Mouse (Mus musculus): ENCODE measurements around the gene Eif2b2.

- TF ChIP-seq CTCF (IDR thresholded peaks at IDR 0.05; ENCODE audit: extremely low read depth, insufficient read length, insufficient replicate concordance, low read depth, low read length) = no peak
- TF ChIP-seq POLR2A (IDR thresholded peaks at IDR 0.05; ENCODE audit: low read depth, low read length) = no peak
Observed at GRCm38 (mm10) chr12:85184118-85184517, 35.2 kb upstream of the Eif2b2 start.
